Mouse (Mus musculus): ENCODE data around the gene Fah.

DNA sequence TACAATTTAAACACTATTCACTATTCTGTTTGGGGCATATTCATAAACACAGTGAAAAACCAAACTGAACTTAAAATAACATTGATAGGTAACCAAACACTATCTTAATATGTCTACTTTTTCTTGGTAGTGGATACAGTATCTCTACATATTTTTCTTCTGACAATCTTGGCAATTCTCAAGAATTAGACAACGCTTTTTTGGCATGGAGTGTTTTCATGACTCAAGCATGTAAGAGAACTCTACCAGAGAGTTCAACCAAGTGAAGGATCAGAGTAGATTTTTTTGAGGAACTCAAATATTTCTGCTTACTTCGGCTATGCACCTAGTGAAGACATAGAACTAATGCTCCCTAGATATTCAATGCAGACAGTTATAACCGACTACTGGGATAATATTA, 14.4 kb upstream of the Fah start:
- TF ChIP-seq POLR2A (IDR thresholded peaks at IDR 0.05; ENCODE audit: insufficient read depth, low read depth, low read length): no peak
- no peak for TF ChIP-seq CTCF (IDR thresholded peaks at IDR 0.05; ENCODE audit: insufficient read depth, low read depth, low read length)

All from olfactory bulb, adult 2 months (tissue).